Mouse (Mus musculus): ENCODE data around the gene Blmh. TPM values are rescaled to one million over a fixed set of nuclear protein-coding genes. Genes with fewer than 3 reads are reported as not detected.
"Not testable (repeated sequence)": the region's sequence is repeated elsewhere in the genome, so short reads cannot be mapped to it uniquely, and the experiment has no call there.

The Blmh gene
- polyA plus RNA-seq, 1 experiment from 2014 or later = 205 TPM

- H3K27me3 ChIP-seq (ENCODE audit: low read depth, poor library complexity, severe bottlenecking) = no peaks in the 10 kb centered on the region
- DNase-seq (ENCODE audit: low spot score) = no peak
- H3K9me3 ChIP-seq (replicated peaks) = no peaks in the 10 kb centered on the region
- H3K36me3 ChIP-seq = no peaks in the 10 kb centered on the region
- H3K4me3 ChIP-seq = no peak overlapping the region
- H3K4me1 ChIP-seq = peaks cover 12% of the 10 kb centered on the region
- WGBS = 78% methylated on average over 5 of the region's 5 CpGs
- H3K27ac ChIP-seq (replicated peaks) = no peak overlapping the region
These were observed 24.6 kb upstream of the Blmh start for GRCm38 (mm10) chr11:76899758-76900738.

GRCm38 (mm10) chr11:76901579-76902361, 22.8 kb upstream of the Blmh start, which contains the start of gene Tmigd1:
Gene Tmigd1 (plus strand): TSS chr11:76902159.
- H3K4me1 ChIP-seq = peaks cover 12% of the 10 kb centered on the region
- no peaks in the 10 kb centered on the region for H3K27me3 ChIP-seq (ENCODE audit: low read depth, poor library complexity, severe bottlenecking)
- DNase-seq (ENCODE audit: low spot score) = no peak
- no peak within 1 kb of the TSS for H3K4me3 ChIP-seq
- WGBS = 81% methylated on average over 7 of the region's 7 CpGs
- H3K9me3 ChIP-seq (replicated peaks) = no peaks in the 10 kb centered on the region
- no peaks in the 10 kb centered on the region for H3K36me3 ChIP-seq
- no peak within 1 kb of the TSS for H3K27ac ChIP-seq (replicated peaks)

- Histone ChIP-seq H3K36me3 (no peaks in the 10 kb centered on the region), H3K4me3 (no peak overlapping the region), H3K4me1 (no peaks in the 10 kb centered on the region), H3K27me3 (ENCODE audit: low read depth, poor library complexity, severe bottlenecking) (no peaks in the 10 kb centered on the region), H3K9me3 (replicated peaks) (no peaks in the 10 kb centered on the region), H3K27ac (replicated peaks) (no peak overlapping the region)
- no peak for DNase-seq (ENCODE audit: low spot score)
- 92% methylated on average over 2 of the region's 2 CpGs for WGBS
These were observed 20.3 kb upstream of the Blmh start for GRCm38 (mm10) chr11:76904340-76904739.

GRCm38 (mm10) chr11:76908651-76909050, 16.0 kb upstream of the Blmh start:
- H3K4me3 ChIP-seq = no peak overlapping the region
- H3K9me3 ChIP-seq (replicated peaks) = no peaks in the 10 kb centered on the region
- no peaks in the 10 kb centered on the region for H3K36me3 ChIP-seq
- H3K27ac ChIP-seq (replicated peaks) = no peak overlapping the region
- 92% methylated on average over 7 of the region's 7 CpGs for WGBS
- peaks cover 8% of the 10 kb centered on the region for H3K4me1 ChIP-seq
- no peak for DNase-seq (ENCODE audit: low spot score)
- H3K27me3 ChIP-seq (ENCODE audit: low read depth, poor library complexity, severe bottlenecking) = no peaks in the 10 kb centered on the region

GRCm38 (mm10) chr11:76911325-76912054, 13.1 kb upstream of the Blmh start:
- Histone ChIP-seq H3K36me3 (no peaks in the 10 kb centered on the region), H3K4me3 (no peak overlapping the region), H3K27me3 (ENCODE audit: low read depth, poor library complexity, severe bottlenecking) (no peaks in the 10 kb centered on the region), H3K9me3 (replicated peaks) (no peaks in the 10 kb centered on the region), H3K27ac (replicated peaks) (no peak overlapping the region), H3K4me1 (peaks cover 13% of the 10 kb centered on the region)
- no peak for DNase-seq (ENCODE audit: low spot score)
- WGBS = 50% methylated on average over 3 of the region's 3 CpGs

GRCm38 (mm10) chr11:76912055-76912395, 12.6 kb upstream of the Blmh start:
- Histone ChIP-seq H3K27ac (replicated peaks) (no peak overlapping the region), H3K27me3 (ENCODE audit: low read depth, poor library complexity, severe bottlenecking) (no peaks in the 10 kb centered on the region), H3K4me3 (no peak overlapping the region), H3K36me3 (no peaks in the 10 kb centered on the region), H3K9me3 (replicated peaks) (no peaks in the 10 kb centered on the region), H3K4me1 (peaks cover 18% of the 10 kb centered on the region)
- DNase-seq (ENCODE audit: low spot score) = no peak
- WGBS = 68% methylated on average over 7 of the region's 7 CpGs

- Histone ChIP-seq H3K27me3 (ENCODE audit: low read depth, poor library complexity, severe bottlenecking) (no peaks in the 10 kb centered on the region), H3K4me1 (peaks cover 25% of the 10 kb centered on the region), H3K9me3 (replicated peaks) (no peaks in the 10 kb centered on the region), H3K27ac (replicated peaks) (no peak overlapping the region), H3K36me3 (no peaks in the 10 kb centered on the region), H3K4me3 (no peak overlapping the region)
- DNase-seq (ENCODE audit: low spot score) = no peak
- 88% methylated on average over 7 of the region's 7 CpGs for WGBS
These were observed 10.2 kb upstream of the Blmh start for GRCm38 (mm10) chr11:76914366-76914765.

GRCm38 (mm10) chr11:76916539-76917229, 7.9 kb upstream of the Blmh start:
- Histone ChIP-seq H3K27ac (replicated peaks) (no peak overlapping the region; the same call in 1 of the 2 replicates), H3K9me3 (replicated peaks) (no peaks in the 10 kb centered on the region), H3K4me1 (peaks cover 28% of the 10 kb centered on the region), H3K4me3 (no peak overlapping the region), H3K27me3 (ENCODE audit: low read depth, poor library complexity, severe bottlenecking) (no peaks in the 10 kb centered on the region), H3K36me3 (no peaks in the 10 kb centered on the region)
- WGBS = 61% methylated on average over 13 of the region's 13 CpGs
- DNase-seq (ENCODE audit: low spot score) = no peak

GRCm38 (mm10) chr11:76917230-76917548, 7.4 kb upstream of the Blmh start:
- no peak for DNase-seq (ENCODE audit: low spot score)
- H3K36me3 ChIP-seq = no peaks in the 10 kb centered on the region
- H3K27ac ChIP-seq (replicated peaks) = no peak overlapping the region
- H3K27me3 ChIP-seq (ENCODE audit: low read depth, poor library complexity, severe bottlenecking) = no peaks in the 10 kb centered on the region
- peaks cover 28% of the 10 kb centered on the region for H3K4me1 ChIP-seq
- no peaks in the 10 kb centered on the region for H3K9me3 ChIP-seq (replicated peaks)
- WGBS = 58% methylated on average over 3 of the region's 3 CpGs
- no peak overlapping the region for H3K4me3 ChIP-seq

- 70% methylated on average over 1 of the region's 1 CpGs for WGBS
- Histone ChIP-seq H3K27ac (replicated peaks) (no peak overlapping the region), H3K27me3 (ENCODE audit: low read depth, poor library complexity, severe bottlenecking) (no peaks in the 10 kb centered on the region), H3K36me3 (no peaks in the 10 kb centered on the region), H3K4me1 (peaks cover 22% of the 10 kb centered on the region), H3K4me3 (no peak overlapping the region), H3K9me3 (replicated peaks) (no peaks in the 10 kb centered on the region)
- DNase-seq (ENCODE audit: low spot score) = no peak
These were observed 4.0 kb upstream of the Blmh start for GRCm38 (mm10) chr11:76920607-76921006.

GRCm38 (mm10) chr11:76928586-76928985, 4.0 kb downstream of the Blmh start:
- H3K36me3 ChIP-seq; DNase-seq (ENCODE audit: low spot score); H3K27ac ChIP-seq (replicated peaks); H3K4me3 ChIP-seq; H3K4me1 ChIP-seq; H3K9me3 ChIP-seq (replicated peaks); H3K27me3 ChIP-seq (ENCODE audit: low read depth, poor library complexity, severe bottlenecking): not testable (repeated sequence)
- WGBS = 92% methylated on average over 8 of the region's 8 CpGs

GRCm38 (mm10) chr11:76933209-76933608, 8.6 kb downstream of the Blmh start:
- WGBS = 71% methylated on average over 3 of the region's 3 CpGs
- no peak for DNase-seq (ENCODE audit: low spot score)
- Histone ChIP-seq H3K36me3 (no peaks in the 10 kb centered on the region), H3K4me3 (no peak overlapping the region), H3K9me3 (replicated peaks) (peaks cover 5% of the 10 kb centered on the region; the same call in 1 of the 2 replicates), H3K27ac (replicated peaks) (no peak overlapping the region), H3K4me1 (no peaks in the 10 kb centered on the region), H3K27me3 (ENCODE audit: low read depth, poor library complexity, severe bottlenecking) (no peaks in the 10 kb centered on the region)

Measured in midbrain, embryonic 10.5 days (tissue).